Mouse (Mus musculus) liver, adult 2 months (tissue): ENCODE data around the gene Fig4. TPM values are rescaled to one million over a fixed set of nuclear protein-coding genes. Genes with fewer than 3 reads are reported as not detected.
A peak's percentile ranks its signal among the peaks of the same experiment; 100 is the strongest.

Experiments used
- DNase-seq: peaks from one replicate; pipeline ENCODE4 v3.0.0-alpha.2; 2011; ENCODE audit warnings: low read depth, low spot score; ENCODE audit errors: extremely low read depth
- H3K27ac ChIP-seq: fragments of 200-500 bp; replicated peaks from 2 replicates; pipeline ENCODE4 v1.5.1; 2012; ENCODE audit warnings: low read depth, mild to moderate bottlenecking, control low read depth, inconsistent platforms, low read length; ENCODE audit not compliant: insufficient read depth
- H3K27me3 ChIP-seq: fragments of 200-500 bp; 2 replicates; pipeline ENCODE4 v1.6.1; 2012; ENCODE audit warnings: mild to moderate bottlenecking, moderate library complexity, low read length, inconsistent platforms; ENCODE audit not compliant: control insufficient read depth, insufficient read depth
- H3K36me3 ChIP-seq: fragments of 200-500 bp; 2 replicates; pipeline ENCODE4 v1.6.1; 2012; ENCODE audit warnings: low read length, inconsistent platforms; ENCODE audit not compliant: control insufficient read depth, insufficient read depth
- H3K4me1 ChIP-seq: fragments of 200-500 bp; 2 replicates; pipeline ENCODE4 v1.6.1; 2011; ENCODE audit warnings: low read length; ENCODE audit not compliant: control insufficient read depth, insufficient read depth
- H3K4me3 ChIP-seq: fragments of 200-500 bp; 2 replicates; pipeline ENCODE4 v1.5.1; 2011; ENCODE audit warnings: low read depth, mild to moderate bottlenecking, control low read depth, low read length, moderate library complexity; ENCODE audit not compliant: insufficient read depth
- H3K79me2 ChIP-seq: fragments of 200-500 bp; 2 replicates; pipeline ENCODE4 v1.6.1; 2012; ENCODE audit warnings: inconsistent platforms, mild to moderate bottlenecking, low read length, moderate library complexity; ENCODE audit not compliant: control insufficient read depth, insufficient read depth
- H3K9ac ChIP-seq: fragments of 200-500 bp; 2 replicates; pipeline ENCODE4 v1.6.1; 2012; ENCODE audit warnings: low read depth, mild to moderate bottlenecking, control low read depth, inconsistent platforms, low read length
- CTCF ChIP-seq: fragments of 200-500 bp; IDR thresholded peaks from 2 replicates; pipeline ENCODE4 v1.5.1; 2011; ENCODE audit warnings: low read depth, low read length, control low read depth
- POLR2A ChIP-seq: fragments of 200-500 bp; IDR thresholded peaks from 2 replicates; pipeline ENCODE4 v1.6.1; 2011; ENCODE audit warnings: low read length, control low read depth; ENCODE audit not compliant: insufficient read depth; ENCODE audit errors: extremely low read depth
- WGBS: fragments of 180-500 bp; shearing (Covaris S2); methylation state at CpG from one replicate; pipeline ENCODE4 v1.1.7; 2018; 5-methylcytosine and 5-hydroxymethylcytosine counted together
- polyA plus RNA-seq: library from polyadenylated mRNA; depleted of rRNA; stranded (reverse); fragments of >200 nt; gene quantifications from 2 replicates; pipeline ENCODE4 v1.2.3, GENCODE M21; 2012
- total RNA-seq: library from RNA; depleted of rRNA; stranded (reverse); fragments of >200 nt; gene quantifications from 2 replicates; pipeline ENCODE4 v1.2.3, GENCODE M21; 2014

Gene Fig4
- total and polyA plus RNA-seq, 2 experiments = 5.1 to 12.9 TPM

- TF ChIP-seq CTCF (no peak), POLR2A (no peak)
- Histone ChIP-seq H3K27ac (no peak overlapping the region), H3K36me3 (no peaks in the 10 kb centered on the region), H3K4me1 (peaks cover 6% of the 10 kb centered on the region; the same call in 1 of the 2 replicates), H3K9ac (no peak overlapping the region), H3K4me3 (no peak overlapping the region), H3K79me2 (peaks cover 9% of the 10 kb centered on the region; the same call in 1 of the 2 replicates), H3K27me3 (no peaks in the 10 kb centered on the region)
- DNase-seq = peak; percentile 88
- 53% methylated on average over 2 of the region's 2 CpGs for WGBS
These were observed 12.0 kb downstream of the Fig4 start for GRCm38 (mm10) chr10:41291021-41291420.

- H3K79me2 ChIP-seq = peaks cover 9% of the 10 kb centered on the region; the same call in 1 of the 2 replicates
- 45% methylated on average over 16 of the region's 16 CpGs for WGBS
- H3K4me3 ChIP-seq = no peak overlapping the region
- TF ChIP-seq CTCF = peak; percentile 90
- no peak for TF ChIP-seq POLR2A
- H3K9ac ChIP-seq = no peak overlapping the region
- peaks cover 8% of the 10 kb centered on the region for H3K36me3 ChIP-seq
- H3K27ac ChIP-seq = no peak overlapping the region
- no peaks in the 10 kb centered on the region for H3K27me3 ChIP-seq
- DNase-seq = peak; percentile 57
- H3K4me1 ChIP-seq = peaks cover 6% of the 10 kb centered on the region; the same call in 1 of the 2 replicates
These were observed 14.2 kb downstream of the Fig4 start for GRCm38 (mm10) chr10:41288771-41289415.

- no peak for DNase-seq
- no peak overlapping the region for H3K9ac ChIP-seq
- WGBS = 49% methylated on average over 1 of the region's 1 CpGs
- H3K4me1 ChIP-seq = peaks cover 6% of the 10 kb centered on the region; the same call in 1 of the 2 replicates
- TF ChIP-seq POLR2A (no peak), CTCF (no peak)
- peaks cover 9% of the 10 kb centered on the region; the same call in 1 of the 2 replicates for H3K79me2 ChIP-seq
- no peak overlapping the region for H3K27ac ChIP-seq
- peaks cover 10% of the 10 kb centered on the region for H3K36me3 ChIP-seq
- H3K27me3 ChIP-seq = no peaks in the 10 kb centered on the region
- no peak overlapping the region for H3K4me3 ChIP-seq
These were observed 15.0 kb downstream of the Fig4 start for GRCm38 (mm10) chr10:41288074-41288473.

GRCm38 (mm10) chr10:41287618-41288017 lies 15.4 kb downstream of the Fig4 start:
- Histone ChIP-seq H3K4me3 (no peak overlapping the region), H3K79me2 (peaks cover 9% of the 10 kb centered on the region; the same call in 1 of the 2 replicates), H3K27me3 (no peaks in the 10 kb centered on the region), H3K4me1 (peaks cover 6% of the 10 kb centered on the region; the same call in 1 of the 2 replicates), H3K27ac (no peak overlapping the region), H3K36me3 (peaks cover 10% of the 10 kb centered on the region), H3K9ac (no peak overlapping the region)
- 75% methylated on average over 3 of the region's 3 CpGs for WGBS
- no peak for TF ChIP-seq CTCF
- TF ChIP-seq POLR2A = no peak
- DNase-seq = no peak

GRCm38 (mm10) chr10:41282086-41282485 lies 21.0 kb downstream of the Fig4 start:
- H3K79me2 ChIP-seq = no peaks in the 10 kb centered on the region; the same call in 1 of the 2 replicates
- H3K27me3 ChIP-seq = no peaks in the 10 kb centered on the region
- TF ChIP-seq CTCF (no peak), POLR2A (no peak)
- peaks cover 10% of the 10 kb centered on the region for H3K36me3 ChIP-seq
- H3K9ac ChIP-seq = no peak overlapping the region
- H3K4me1 ChIP-seq = no peaks in the 10 kb centered on the region
- no peak for DNase-seq
- no peak overlapping the region for H3K4me3 ChIP-seq
- WGBS = 84% methylated on average over 2 of the region's 2 CpGs
- no peak overlapping the region for H3K27ac ChIP-seq

GRCm38 (mm10) chr10:41280796-41281195 lies 22.3 kb downstream of the Fig4 start:
- Histone ChIP-seq H3K4me1 (no peaks in the 10 kb centered on the region), H3K36me3 (peaks cover 14% of the 10 kb centered on the region), H3K9ac (no peak overlapping the region), H3K79me2 (no peaks in the 10 kb centered on the region), H3K27me3 (no peaks in the 10 kb centered on the region), H3K4me3 (no peak overlapping the region), H3K27ac (no peak overlapping the region)
- DNase-seq = no peak
- TF ChIP-seq POLR2A = no peak
- TF ChIP-seq CTCF = no peak
- WGBS = 95% methylated on average over 2 of the region's 2 CpGs
